In genomic region chr5:124192251-124192710, GRCm38 (mm10) we compare ENCODE assay signal across 13 mouse cellular contexts. TPM values are rescaled to one million over a fixed set of nuclear protein-coding genes. Genes with fewer than 3 reads are reported as not detected.
DNase-seq lines count a peak whose midpoint lies in the region; ATAC-seq and TF ChIP-seq lines count a peak whose summit lies in the region.
"Had no signal": no experiment of that assay in that cellular context is flagged by ENCODE, and none has a peak within 500 bp of the region (broad histone marks: within the 10 kb centered on the region; RNA-seq: fewer than 3 reads in every experiment).

No protein-coding gene starts in this region.

- H3K36me3 ChIP-seq in limb, embryonic 11.5 days (ENCODE audit: control insufficient read depth, insufficient read depth, low read length): no peaks in the 10 kb centered on the region
- H3K36me3 ChIP-seq: liver, embryonic 15.5 days had no signal

- no peaks in the 10 kb centered on the region for H3K27me3 ChIP-seq in limb, embryonic 11.5 days (ENCODE audit: control insufficient read depth, insufficient read depth, low read length)
- H3K27me3 ChIP-seq: liver, embryonic 15.5 days had no signal

- peak overlapping the region; percentile 86 for H3K27ac ChIP-seq in gastrocnemius, adult 2 months
- H3K27ac ChIP-seq in layer of hippocampus, adult 2 months: peak overlapping the region; percentile 97
- H3K27ac ChIP-seq in limb, embryonic 11.5 days (replicated peaks; ENCODE audit: low read depth, low read length): no peak overlapping the region
- H3K27ac ChIP-seq: liver, embryonic 15.5 days; stomach, postnatal 0 days had no signal

- 0 out of 2 replicates have a peak overlapping the region, but pooled peaks have one; percentile 35 for H3K9ac ChIP-seq in limb, embryonic 11.5 days (ENCODE audit: low read length)
- H3K9ac ChIP-seq: liver, embryonic 15.5 days had no signal

- H3K4me3 ChIP-seq in gastrocnemius, adult 2 months: peak overlapping the region; percentile 47
- H3K4me3 ChIP-seq in layer of hippocampus, adult 2 months: no peak overlapping the region
- H3K4me3 ChIP-seq in limb, embryonic 11.5 days (ENCODE audit: low read depth, low read length): no peak overlapping the region
- H3K4me3 ChIP-seq: liver, embryonic 15.5 days had no signal

- ATAC-seq in activated CD4-positive, CD25-positive, alpha-beta regulatory T cell, adult 4 months: peak; percentile 31
- ATAC-seq in limb, embryonic 11.5 days (ENCODE audit: insufficient number of reproducible peaks, low FRiP score, low TSS enrichment, low read depth): no peak
- no peak for ATAC-seq in erythroid progenitor cell, adult 5-6 weeks (replicated peaks; ENCODE audit: low FRiP score, poor library complexity, severe bottlenecking)

- 86% methylated on average over 7 of the region's 7 CpGs for WGBS in limb, embryonic 11.5 days

- no peak overlapping the region for H3K4me2 ChIP-seq in limb, embryonic 11.5 days (ENCODE audit: low read depth, severe bottlenecking)
- H3K4me2 ChIP-seq: liver, embryonic 15.5 days had no signal

- peaks cover 6% of the 10 kb centered on the region for H3K4me1 ChIP-seq in limb, embryonic 11.5 days (ENCODE audit: control insufficient read depth, insufficient read depth, low read length)

- no peaks in the 10 kb centered on the region for H3K9me3 ChIP-seq in limb, embryonic 11.5 days (ENCODE audit: control insufficient read depth, low read length)
- H3K9me3 ChIP-seq: liver, embryonic 15.5 days had no signal

- intact Hi-C loops in gastrocnemius, adult 2 months (cut with DNase I): no loop called here

- peak; percentile 60 for DNase-seq in gastrocnemius, adult 2 months
- no peak for DNase-seq in gastrocnemius, postnatal 4 days (ENCODE audit: low spot score in 2 of 2)
- no peak for DNase-seq in layer of hippocampus, adult 2 months (ENCODE audit: low spot score in 2 of 2)
- DNase-seq in layer of hippocampus, postnatal 10 days (ENCODE audit: low spot score in 2 of 2): no peak
- no peak for DNase-seq in limb, embryonic 11.5 days (ENCODE audit: low spot score)
- DNase-seq in cerebellum, postnatal 36 days: no peak
- DNase-seq: B cell, adult 2 months; embryo, embryonic 11 days; kidney, postnatal 14 days had no signal

- no peak for TF ChIP-seq CTCF in gastrocnemius, adult 2 months (IDR thresholded peaks at IDR 0.05)
- no peak for TF ChIP-seq CTCF in layer of hippocampus, adult 2 months (conservative IDR thresholded peaks at IDR 0.05)

RNA-seq across cellular contexts. Expression of gene Pitpnm2, which starts 57.3 kb away (rescaled TPM):
- total RNA-seq in gastrocnemius, adult 2 months (2021): 10 to 100 TPM; 18.1 to 28.4 TPM
- 10 to 100 TPM; 24.7 to 28.9 TPM for total RNA-seq in gastrocnemius, postnatal 4 days (2021)
- 100 to 1,000 TPM; 379 to 394 TPM for total RNA-seq in layer of hippocampus, adult 2 months (2021)
- 100 to 1,000 TPM; 125 to 126 TPM for total RNA-seq in layer of hippocampus, postnatal 10 days (2021)
- 10 to 100 TPM; 10.6 to 11.3 TPM for polyA plus RNA-seq in activated CD4-positive, CD25-positive, alpha-beta regulatory T cell, adult 4 months (2017; shearing (Covaris generic))
- polyA plus RNA-seq in limb, embryonic 11.5 days (2014; fragmentation: Nextera tagmentation; extraction: Ambion mirVana): 3.4 and 3.7 TPM in 2 replicates
- 0.42 and 2.5 TPM in 2 replicates for total RNA-seq in erythroid progenitor cell, adult 5-6 weeks (2015; ENCODE audit: low replicate concordance)
- total RNA-seq in erythroid progenitor cell, adult 5-6 weeks (2017; ENCODE audit: low replicate concordance): 0.51 and 0.76 TPM in 2 replicates

Comparison
In these comparisons a context has a peak if more than half of its experiments do, and no peak if none do; other contexts are left out.
1. RNA of gene Pitpnm2, which starts 57.3 kb away (total RNA-seq): 379 to 394 TPM in layer of hippocampus, adult 2 months, 125 to 126 TPM in layer of hippocampus, postnatal 10 days, 24.7 to 28.9 TPM in gastrocnemius, postnatal 4 days and 18.1 to 28.4 TPM in gastrocnemius, adult 2 months; 0.42 to 2.5 TPM in erythroid progenitor cell, adult 5-6 weeks; every median in the first group is over 4 times any median in the second.